Comparison of ENCODE assay signal across 18 mouse cellular contexts in the genomic region with DNA sequence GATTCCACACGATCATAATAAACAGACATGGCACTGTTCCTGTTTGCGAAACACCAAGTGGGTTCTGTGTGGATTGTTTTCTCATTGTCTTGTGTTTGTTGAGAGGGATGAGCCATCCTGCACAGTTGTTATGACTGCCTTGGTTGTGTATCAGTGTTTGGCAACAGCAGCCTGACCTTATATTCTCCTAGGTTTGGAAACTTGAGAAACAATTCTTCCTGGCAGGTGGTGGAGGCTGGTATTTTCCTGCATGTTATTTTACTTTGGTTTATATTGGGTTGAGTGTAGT.
"Had no signal": no experiment of that assay in that cellular context is flagged by ENCODE, and none has a peak within 500 bp of the region (broad histone marks: within the 10 kb centered on the region; RNA-seq: fewer than 3 reads in every experiment).

No protein-coding gene starts in this region.

- H3K36me3 ChIP-seq: liver, embryonic 13.5 days; liver, embryonic 15.5 days; midbrain, embryonic 13.5 days; midbrain, embryonic 15.5 days; neural tube, embryonic 13.5 days; neural tube, embryonic 15.5 days had no signal

- H3K4me1 ChIP-seq: liver, embryonic 13.5 days; liver, embryonic 15.5 days; megakaryocyte, embryonic 14.5 days; midbrain, embryonic 13.5 days; midbrain, embryonic 15.5 days; neural tube, embryonic 13.5 days; neural tube, embryonic 15.5 days had no signal

- H3K27ac ChIP-seq: liver, embryonic 13.5 days; liver, embryonic 15.5 days; macrophage; midbrain, embryonic 13.5 days; midbrain, embryonic 15.5 days; neural tube, embryonic 13.5 days; neural tube, embryonic 15.5 days had no signal

- H3K27me3 ChIP-seq: liver, embryonic 13.5 days; liver, embryonic 15.5 days; megakaryocyte, embryonic 14.5 days; midbrain, embryonic 13.5 days; midbrain, embryonic 15.5 days; neural tube, embryonic 13.5 days; neural tube, embryonic 15.5 days had no signal

- DNase-seq: liver, embryonic 13.5 days; liver, postnatal 0 days; lung, adult 2 months; retina, postnatal 1 day; right cerebral cortex, adult 18-20 months; right cerebral cortex, postnatal 25 days; right cerebral cortex, postnatal 4 days; spleen, adult 18-20 months; thymus, adult 18-20 months; thymus, postnatal 14 days; thymus, postnatal 36 days had no signal

- H3K4me2 ChIP-seq: liver, embryonic 13.5 days; liver, embryonic 15.5 days; midbrain, embryonic 13.5 days; midbrain, embryonic 15.5 days; neural tube, embryonic 13.5 days; neural tube, embryonic 15.5 days had no signal

- ATAC-seq: liver, postnatal 0 days; midbrain, embryonic 13.5 days; midbrain, embryonic 15.5 days had no signal

- H3K9ac ChIP-seq: liver, embryonic 13.5 days; liver, embryonic 15.5 days; liver, postnatal 0 days; midbrain, embryonic 13.5 days; midbrain, embryonic 15.5 days; neural tube, embryonic 13.5 days; neural tube, embryonic 15.5 days had no signal

- H3K4me3 ChIP-seq: liver, embryonic 13.5 days; liver, embryonic 15.5 days; megakaryocyte, embryonic 14.5 days; midbrain, embryonic 13.5 days; midbrain, embryonic 15.5 days; neural tube, embryonic 13.5 days; neural tube, embryonic 15.5 days had no signal

- H3K9me3 ChIP-seq: liver, embryonic 13.5 days; liver, embryonic 15.5 days; midbrain, embryonic 13.5 days; midbrain, embryonic 15.5 days; neural tube, embryonic 13.5 days; neural tube, embryonic 15.5 days had no signal
